Mouse (Mus musculus): ENCODE results near the gene Pygl.
"Not testable (repeated sequence)": the region's sequence is repeated elsewhere in the genome, so short reads cannot be mapped to it uniquely, and the experiment has no call there.

Gene Pygl

DNA sequence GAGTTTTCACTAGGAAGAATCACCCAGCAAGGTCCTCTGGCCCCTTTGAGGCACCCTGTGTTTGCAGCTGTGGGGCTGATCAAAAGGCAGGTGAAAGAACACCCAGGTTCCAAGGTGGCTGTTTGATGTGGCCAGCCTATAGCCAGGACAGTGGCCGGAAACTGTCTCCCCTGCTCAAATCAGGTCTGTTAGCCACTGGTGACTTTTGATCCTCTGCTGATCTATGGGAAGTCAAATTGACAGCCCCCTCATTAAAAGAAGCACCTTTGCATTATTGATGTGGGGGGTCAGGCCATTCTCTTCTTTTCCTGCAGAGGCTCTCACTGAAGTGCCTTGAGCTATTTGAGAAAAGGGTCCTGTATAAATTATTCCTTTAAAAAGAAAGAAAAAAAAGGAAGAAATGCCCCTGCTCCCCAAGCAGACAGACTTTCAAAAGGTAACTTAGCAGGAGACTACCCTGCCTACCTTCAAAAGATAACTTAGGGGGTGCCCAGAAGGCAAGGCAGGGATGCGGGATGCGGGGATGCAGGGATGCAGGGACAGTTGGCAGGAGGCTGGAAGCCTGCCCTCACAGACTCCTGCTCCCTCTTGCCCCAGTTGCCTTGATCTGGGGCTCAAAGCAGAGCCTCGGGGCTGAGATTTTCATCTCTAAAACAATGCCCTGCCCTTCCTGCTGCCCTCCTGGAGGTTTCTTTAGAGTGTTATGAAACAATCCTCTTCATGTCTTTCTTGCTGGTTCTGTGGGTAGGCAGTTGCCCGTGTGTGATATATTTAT lies 73.8 kb downstream of the Pygl start:
- DNase-seq (ENCODE audit: low read depth, low spot score), result no peak

DNA sequence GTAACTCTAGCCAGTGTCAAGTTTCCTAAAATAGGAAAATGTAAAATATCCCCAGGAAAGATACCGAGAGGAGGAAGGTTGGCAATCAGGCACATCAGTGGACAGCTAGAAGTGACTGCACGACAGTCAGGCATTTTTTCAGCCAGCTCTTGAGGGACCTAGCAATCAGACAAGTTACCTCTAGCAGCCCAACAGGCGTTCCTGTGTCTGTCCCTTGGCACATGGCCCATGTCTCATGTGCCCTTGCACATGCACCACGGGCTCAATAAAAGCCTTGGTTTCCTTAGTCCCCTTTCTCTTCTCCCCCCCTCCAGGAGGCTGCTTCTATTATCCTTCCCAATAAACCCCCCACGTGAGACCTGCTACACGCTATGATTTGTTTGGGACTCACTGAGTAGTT lies 75.1 kb downstream of the Pygl start:
- no peak for DNase-seq (ENCODE audit: low read depth, low spot score)

GRCm38 (mm10) chr12:70153842-70154241 lies 77.4 kb downstream of the Pygl start, which contains the start of gene Abhd12b:
Abhd12b (plus strand) TSS chr12:70154142.
- DNase-seq (ENCODE audit: low read depth, low spot score), result no peak

DNA sequence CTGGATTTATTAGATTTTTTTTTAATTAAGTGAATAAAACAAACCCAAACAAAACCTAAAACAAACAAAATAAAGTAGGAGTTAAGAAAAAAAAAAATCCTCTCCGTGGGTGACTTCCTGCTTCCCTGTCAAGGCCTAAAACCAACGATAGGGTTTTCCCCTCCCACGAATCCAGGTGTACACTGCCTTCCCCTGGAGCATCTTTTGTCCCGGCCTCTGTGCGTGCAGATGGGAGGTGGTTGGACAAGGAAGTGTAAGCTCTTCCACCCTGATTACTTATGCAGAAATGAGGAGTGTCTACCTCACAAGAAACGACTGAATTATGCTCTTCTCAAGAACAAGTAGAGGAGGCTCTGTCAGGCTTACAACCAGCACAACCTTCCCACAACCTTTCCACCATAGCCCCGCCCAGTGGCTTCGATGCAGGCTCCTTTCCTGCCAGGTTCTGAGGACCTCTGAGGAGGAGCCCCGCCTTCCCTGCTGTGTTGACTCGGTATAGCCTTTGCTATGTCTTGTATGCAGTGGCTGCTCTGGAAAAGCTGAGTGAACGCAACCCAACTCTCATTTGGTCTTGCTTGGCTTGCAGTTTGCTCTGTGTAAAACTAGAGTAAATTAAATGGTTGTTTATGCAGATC lies 82.5 kb downstream of the Pygl start:
- DNase-seq (ENCODE audit: low read depth, low spot score), result no peak

- DNase-seq (ENCODE audit: low read depth, low spot score), result no peak
Observed at GRCm38 (mm10) chr12:70147986-70148630, 83.2 kb downstream of the Pygl start.

- no peak for DNase-seq (ENCODE audit: low read depth, low spot score)
Observed at GRCm38 (mm10) chr12:70145586-70145985, 85.7 kb downstream of the Pygl start.

- peak; percentile 70 for DNase-seq (ENCODE audit: low read depth, low spot score)
Observed at GRCm38 (mm10) chr12:70144637-70145448, 86.4 kb downstream of the Pygl start.

GRCm38 (mm10) chr12:70144106-70144587 lies 87.1 kb downstream of the Pygl start:
- not testable (repeated sequence) for DNase-seq (ENCODE audit: low read depth, low spot score)

DNA sequence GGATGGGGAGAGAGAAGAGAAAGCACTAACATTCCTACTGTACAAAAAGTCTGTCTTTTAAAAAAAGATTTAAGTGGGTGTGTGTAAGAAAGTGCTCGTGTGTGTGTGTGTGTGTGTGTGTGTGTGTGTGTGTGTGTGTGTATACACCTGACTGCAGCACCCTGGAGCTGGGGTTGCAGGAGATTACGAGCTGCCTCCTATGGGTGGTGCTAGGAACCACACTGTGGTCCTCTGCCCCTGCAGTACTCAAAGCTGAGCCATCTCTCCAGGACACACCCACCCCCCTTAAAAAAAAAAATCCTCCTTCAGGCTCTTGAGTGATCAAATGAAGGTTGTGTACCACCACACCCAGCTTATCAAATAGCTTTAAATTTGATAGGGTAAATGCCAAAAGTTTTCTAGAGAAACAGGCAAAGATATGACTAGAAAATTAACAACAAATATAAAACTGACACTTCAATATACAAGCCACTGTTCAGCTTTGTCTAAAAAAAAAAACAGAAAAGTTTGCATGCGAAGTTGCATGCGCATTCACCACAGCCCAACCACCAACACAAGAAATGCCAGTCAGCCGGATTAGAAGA lies 90.2 kb downstream of the Pygl start:
- no peak for DNase-seq (ENCODE audit: low read depth, low spot score)
